Comparison of ENCODE assay signal across 1 mouse cellular context in genomic region chr11:96781425-96781824, GRCm38 (mm10).
TF ChIP-seq lines count a peak whose summit lies in the region.

No protein-coding gene starts in this region.

TF ChIP-seq in CH12.LX, 34 proteins besides CTCF, POLR2A, EP300 and RAD21:
- TF ChIP-seq ETS1 (conservative IDR thresholded peaks at IDR 0.05; ENCODE audit: low read depth, low read length) (no peak), SMC3 (IDR thresholded peaks at IDR 0.05; ENCODE audit: low read depth, low read length) (peak; percentile 62)
